Mouse (Mus musculus) testis, postnatal 10 days (tissue): Measurements from ENCODE around the gene Xpnpep1.
A peak's percentile ranks its signal among the peaks of the same experiment; 100 is the strongest.

ENCODE experiments used
- DNase-seq: peaks from one replicate; pipeline ENCODE4 v3.0.0; 2021; ENCODE audit warnings: low spot score

The Xpnpep1 gene

GRCm38 (mm10) chr19:53066531-53066930 lies 26.5 kb upstream of the Xpnpep1 start:
- no peak for DNase-seq

GRCm38 (mm10) chr19:53064972-53065361 lies 25.0 kb upstream of the Xpnpep1 start:
- DNase-seq: no peak

- no peak for DNase-seq
Observed at GRCm38 (mm10) chr19:53064292-53064971, 24.4 kb upstream of the Xpnpep1 start.

GRCm38 (mm10) chr19:53062046-53062445 lies 22.0 kb upstream of the Xpnpep1 start:
- DNase-seq: no peak

GRCm38 (mm10) chr19:53059344-53060111 lies 19.5 kb upstream of the Xpnpep1 start:
- DNase-seq: no peak

- no peak for DNase-seq
Observed at GRCm38 (mm10) chr19:53058726-53059334, 18.8 kb upstream of the Xpnpep1 start.

- no peak for DNase-seq
Observed at GRCm38 (mm10) chr19:53057980-53058725, 18.1 kb upstream of the Xpnpep1 start.

- DNase-seq: no peak
Observed at GRCm38 (mm10) chr19:53053355-53053754, 13.3 kb upstream of the Xpnpep1 start.

GRCm38 (mm10) chr19:53052031-53052670 lies 12.1 kb upstream of the Xpnpep1 start:
- no peak for DNase-seq

- DNase-seq: no peak
Observed at GRCm38 (mm10) chr19:53051288-53051985, 11.4 kb upstream of the Xpnpep1 start.

- no peak for DNase-seq
Observed at GRCm38 (mm10) chr19:53050100-53050499, 10.1 kb upstream of the Xpnpep1 start.

GRCm38 (mm10) chr19:53047208-53047607 lies 7.2 kb upstream of the Xpnpep1 start:
- DNase-seq: no peak

GRCm38 (mm10) chr19:53043423-53044125 lies 3.6 kb upstream of the Xpnpep1 start:
- DNase-seq: no peak

GRCm38 (mm10) chr19:53041570-53041969 lies 1.6 kb upstream of the Xpnpep1 start:
- DNase-seq: no peak

- no peak for DNase-seq
Observed at GRCm38 (mm10) chr19:53041133-53041510, 1.1 kb upstream of the Xpnpep1 start.

- DNase-seq: peak; percentile 56
Observed at GRCm38 (mm10) chr19:53039090-53039489, 924 bp downstream of the Xpnpep1 start.

- peak; percentile 100 for DNase-seq
Observed at GRCm38 (mm10) chr19:53038435-53038938, 1.5 kb downstream of the Xpnpep1 start.

GRCm38 (mm10) chr19:53037925-53038419 lies 2.0 kb downstream of the Xpnpep1 start:
- DNase-seq: no peak

GRCm38 (mm10) chr19:53033159-53033943 lies 6.7 kb downstream of the Xpnpep1 start:
- DNase-seq: no peak
